Mouse (Mus musculus) megakaryocyte, embryonic 14.5 days (primary cell): Measurements from ENCODE around the gene Pax8. TPM values are rescaled to one million over a fixed set of nuclear protein-coding genes. Genes with fewer than 3 reads are reported as not detected.

Experiments
- H3K27me3 ChIP-seq: replicated peaks from 2 replicates; pipeline ENCODE3; 2012; ENCODE audit warnings: inconsistent platforms
- H3K36me3 ChIP-seq: replicated peaks from 2 replicates; pipeline ENCODE3; 2012; ENCODE audit warnings: low read length, inconsistent platforms, mixed read lengths
- H3K4me1 ChIP-seq: 2 replicates; pipeline ENCODE4 v1.6.1; 2012; ENCODE audit warnings: inconsistent platforms
- H3K4me3 ChIP-seq: replicated peaks from 2 replicates; pipeline ENCODE3; 2012; ENCODE audit warnings: moderate library complexity, mild to moderate bottlenecking, inconsistent platforms
- H3K9me3 ChIP-seq: 2 replicates; pipeline ENCODE4 v1.6.1; 2012; ENCODE audit warnings: inconsistent platforms
- FLI1 ChIP-seq: IDR thresholded peaks from 2 replicates; pipeline ENCODE4 v1.6.1; 2012; ENCODE audit warnings: low read length, inconsistent platforms, mixed read lengths
- GATA1 ChIP-seq: IDR thresholded peaks from 3 replicates; pipeline ENCODE4 v1.6.1; 2012; ENCODE audit warnings: mixed read lengths, low read length, inconsistent platforms, borderline replicate concordance
- polyA plus RNA-seq: library from polyadenylated mRNA; stranded (reverse); fragments of >175 nt; gene quantifications from 2 replicates; pipeline ENCODE4 v1.2.3, GENCODE M21; 2012; ENCODE audit warnings: low replicate concordance; ENCODE audit not compliant: insufficient read depth

Gene Pax8
- polyA plus RNA-seq, 1 experiment = not detected

- H3K4me3 ChIP-seq = no peak overlapping the region
- no peak for TF ChIP-seq GATA1
- H3K9me3 ChIP-seq = no peaks in the 10 kb centered on the region
- H3K36me3 ChIP-seq = peaks cover 99% of the 10 kb centered on the region
- H3K27me3 ChIP-seq = no peaks in the 10 kb centered on the region
- peaks cover 11% of the 10 kb centered on the region; the same call in 1 of the 2 replicates for H3K4me1 ChIP-seq
These were observed 74.7 kb downstream of the Pax8 start for GRCm38 (mm10) chr2:24400711-24401110.

- no peak for TF ChIP-seq GATA1
- TF ChIP-seq FLI1 = no peak
- Histone ChIP-seq H3K36me3 (peaks cover 97% of the 10 kb centered on the region), H3K4me3 (no peak overlapping the region), H3K9me3 (no peaks in the 10 kb centered on the region), H3K27me3 (no peaks in the 10 kb centered on the region), H3K4me1 (peaks cover 33% of the 10 kb centered on the region)
These were observed 78.3 kb downstream of the Pax8 start for GRCm38 (mm10) chr2:24397115-24397514.

- Histone ChIP-seq H3K36me3 (peaks cover 96% of the 10 kb centered on the region), H3K9me3 (no peaks in the 10 kb centered on the region), H3K4me1 (peaks cover 70% of the 10 kb centered on the region), H3K27me3 (no peaks in the 10 kb centered on the region), H3K4me3 (no peak overlapping the region)
- no peak for TF ChIP-seq GATA1
- no peak for TF ChIP-seq FLI1
These were observed 82.1 kb downstream of the Pax8 start for GRCm38 (mm10) chr2:24393251-24393650.

- Histone ChIP-seq H3K4me1 (peaks cover 99% of the 10 kb centered on the region), H3K36me3 (peaks cover 48% of the 10 kb centered on the region), H3K4me3 (peak overlapping the region; percentile 93), H3K9me3 (no peaks in the 10 kb centered on the region), H3K27me3 (no peaks in the 10 kb centered on the region)
- TF ChIP-seq FLI1 = no peak
- TF ChIP-seq GATA1 = no peak
These were observed 87.8 kb downstream of the Pax8 start for GRCm38 (mm10) chr2:24387361-24388283.

DNA sequence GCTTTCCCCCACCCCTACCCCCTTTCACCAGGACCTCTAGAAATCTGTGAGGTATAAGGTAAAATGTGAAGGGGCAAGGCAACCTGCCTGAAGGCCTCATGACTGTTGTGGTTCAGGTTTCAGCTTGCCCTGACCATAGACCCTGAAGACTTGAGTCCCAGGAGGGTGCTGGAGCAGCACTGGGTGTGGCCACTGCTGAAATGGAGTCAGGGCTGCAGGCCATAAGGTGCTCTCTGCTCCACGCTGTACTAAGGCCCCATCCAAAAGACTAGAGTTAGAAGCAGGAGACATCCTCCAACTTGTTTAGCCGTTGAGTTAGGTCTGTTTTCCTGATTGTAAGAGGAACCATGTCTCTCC is 88.5 kb downstream of the Pax8 start:
- Histone ChIP-seq H3K4me3 (peak overlapping the region; percentile 93), H3K4me1 (peaks cover 99% of the 10 kb centered on the region), H3K9me3 (no peaks in the 10 kb centered on the region), H3K36me3 (peaks cover 41% of the 10 kb centered on the region), H3K27me3 (no peaks in the 10 kb centered on the region)
- no peak for TF ChIP-seq GATA1
- TF ChIP-seq FLI1 = no peak

- H3K36me3 ChIP-seq = peaks cover 36% of the 10 kb centered on the region
- TF ChIP-seq FLI1 = peak; percentile 59
- TF ChIP-seq GATA1 = no peak
- H3K27me3 ChIP-seq = no peaks in the 10 kb centered on the region
- peaks cover 100% of the 10 kb centered on the region for H3K4me1 ChIP-seq
- no peaks in the 10 kb centered on the region for H3K9me3 ChIP-seq
- peak overlapping the region; percentile 93 for H3K4me3 ChIP-seq
These were observed 89.0 kb downstream of the Pax8 start for GRCm38 (mm10) chr2:24386158-24386963.

- TF ChIP-seq GATA1 = no peak
- no peak for TF ChIP-seq FLI1
- H3K36me3 ChIP-seq = peaks cover 25% of the 10 kb centered on the region
- H3K4me3 ChIP-seq = peak overlapping the region; percentile 93
- no peaks in the 10 kb centered on the region for H3K9me3 ChIP-seq
- H3K27me3 ChIP-seq = no peaks in the 10 kb centered on the region
- H3K4me1 ChIP-seq = peaks cover 94% of the 10 kb centered on the region
These were observed 90.1 kb downstream of the Pax8 start for GRCm38 (mm10) chr2:24385111-24385961.

- Histone ChIP-seq H3K4me1 (peaks cover 85% of the 10 kb centered on the region), H3K4me3 (peak overlapping the region; percentile 93), H3K36me3 (peaks cover 16% of the 10 kb centered on the region), H3K9me3 (no peaks in the 10 kb centered on the region), H3K27me3 (no peaks in the 10 kb centered on the region)
- TF ChIP-seq GATA1 = no peak
- no peak for TF ChIP-seq FLI1
These were observed 91.0 kb downstream of the Pax8 start for GRCm38 (mm10) chr2:24384393-24384792.

DNA sequence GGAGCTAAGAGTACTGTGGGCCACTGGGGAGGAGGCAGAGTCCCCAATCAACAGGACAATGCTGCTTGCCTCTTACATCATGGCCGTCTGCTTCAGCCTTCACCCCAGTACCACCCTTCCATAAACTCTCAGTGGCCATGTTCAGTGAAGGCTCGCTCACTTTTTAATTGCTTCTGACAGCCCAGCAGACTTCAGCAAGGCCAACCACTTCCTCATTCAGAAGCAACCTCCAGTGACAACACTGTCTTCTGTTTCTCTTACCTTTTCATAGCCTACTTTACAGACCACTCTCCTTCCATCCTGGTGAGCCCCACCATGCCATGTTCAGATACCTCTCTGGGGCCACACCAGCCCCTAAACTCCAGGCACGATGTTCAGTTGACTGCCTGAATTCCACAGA is 91.8 kb downstream of the Pax8 start:
- peaks cover 84% of the 10 kb centered on the region for H3K4me1 ChIP-seq
- no peaks in the 10 kb centered on the region for H3K27me3 ChIP-seq
- peak overlapping the region; percentile 82 for H3K4me3 ChIP-seq
- TF ChIP-seq GATA1 = no peak
- TF ChIP-seq FLI1 = no peak
- H3K36me3 ChIP-seq = peaks cover 13% of the 10 kb centered on the region
- no peaks in the 10 kb centered on the region for H3K9me3 ChIP-seq
